Mouse (Mus musculus) neural tube, embryonic 14.5 days (tissue): ENCODE measurements around the gene Ciz1. TPM values are rescaled to one million over a fixed set of nuclear protein-coding genes. Genes with fewer than 3 reads are reported as not detected.

Experiments used
- ATAC-seq: fragments of 200-750 bp; cut with Nextera tagmentation; 2 replicates; pipeline ENCODE4 v1.8.0; 2017; ENCODE audit warnings: low read depth, mild to moderate bottlenecking, moderate TSS enrichment, moderate library complexity
- H3K27ac ChIP-seq: fragments of 300-500 bp; sonication (generic); 2 replicates; pipeline ENCODE4 v1.5.1; 2014; ENCODE audit warnings: low read depth, mild to moderate bottlenecking, control low read depth, low read length, moderate library complexity, mixed read lengths
- H3K27me3 ChIP-seq: fragments of 300-500 bp; sonication (generic); 2 replicates; pipeline ENCODE4 v1.6.1; 2014; ENCODE audit warnings: low read length; ENCODE audit not compliant: control insufficient read depth, insufficient read depth
- H3K36me3 ChIP-seq: fragments of 300-500 bp; sonication (generic); 2 replicates; pipeline ENCODE4 v1.6.1; 2014; ENCODE audit warnings: low read length, mixed read lengths; ENCODE audit not compliant: control insufficient read depth, insufficient read depth
- H3K4me1 ChIP-seq: fragments of 300-500 bp; sonication (generic); 2 replicates; pipeline ENCODE4 v1.6.1; 2014; ENCODE audit warnings: low read length; ENCODE audit not compliant: control insufficient read depth, insufficient read depth
- H3K4me2 ChIP-seq: fragments of 300-500 bp; sonication (generic); 2 replicates; pipeline ENCODE4 v1.6.1; 2014; ENCODE audit warnings: mild to moderate bottlenecking, low read depth, low read length, control low read depth
- H3K4me3 ChIP-seq: fragments of 300-500 bp; sonication (generic); 2 replicates; pipeline ENCODE4 v1.5.1; 2014; ENCODE audit warnings: low read depth, low read length, control low read depth, mixed read lengths
- H3K9ac ChIP-seq: fragments of 300-500 bp; sonication (generic); replicated peaks from 2 replicates; pipeline ENCODE4 v1.6.1; 2014; ENCODE audit warnings: low read depth, mild to moderate bottlenecking, control low read depth, low read length, mixed read lengths
- H3K9me3 ChIP-seq: fragments of 300-500 bp; sonication (generic); 2 replicates; pipeline ENCODE4 v1.6.1; 2016; ENCODE audit warnings: low read length; ENCODE audit not compliant: control insufficient read depth
- WGBS: fragments of 180-500 bp; shearing (Covaris S2); extraction: QIAGEN DNeasy Blood & Tissue Kit; methylation state at CpG from one replicate; pipeline ENCODE4 v1.1.7; 2014; 5-methylcytosine and 5-hydroxymethylcytosine counted together
- polyA plus RNA-seq: library from polyadenylated mRNA; unstranded; fragments of >200 nt; fragmentation: Nextera tagmentation; extraction: Ambion mirVana; gene quantifications from 2 replicates; pipeline ENCODE4 v1.2.1, GENCODE M21; 2014

Ciz1 gene
- polyA plus RNA-seq = 47.7 and 48.3 TPM in 2 replicates

GRCm38 (mm10) chr2:32352151-32353006 lies at the start of gene Ciz1:
Ciz1 (plus strand) TSS chr2:32352327.
- WGBS = under 1% methylated on average over 31 of the region's 52 CpGs
- peak; percentile 67 for ATAC-seq

GRCm38 (mm10) chr2:32302952-32303351 lies 49.2 kb upstream of the Ciz1 start:
- H3K36me3 ChIP-seq = peaks cover 77% of the 10 kb centered on the region
- H3K4me3 ChIP-seq = no peak overlapping the region
- H3K4me1 ChIP-seq = no peaks in the 10 kb centered on the region
- H3K9me3 ChIP-seq = no peaks in the 10 kb centered on the region
- no peaks in the 10 kb centered on the region for H3K27me3 ChIP-seq
- no peak overlapping the region for H3K27ac ChIP-seq
- H3K9ac ChIP-seq = no peak overlapping the region
- no peak overlapping the region for H3K4me2 ChIP-seq
- ATAC-seq = no peak
- WGBS = 89% methylated on average over 10 of the region's 10 CpGs

More at GRCm38 (mm10) chr2:32352151-32353006, at the start of gene Ciz1:
- H3K4me1 ChIP-seq = peaks cover 13% of the 10 kb centered on the region
- H3K27me3 ChIP-seq = peaks cover 2% of the 10 kb centered on the region; the same call in 1 of the 2 replicates
- H3K27ac ChIP-seq = peak within 1 kb of the TSS; percentile 94
- peak within 1 kb of the TSS; percentile 76 for H3K4me3 ChIP-seq
- peak within 1 kb of the TSS; percentile 66 for H3K4me2 ChIP-seq
- no peaks in the 10 kb centered on the region for H3K9me3 ChIP-seq
- H3K36me3 ChIP-seq = no peaks in the 10 kb centered on the region
- H3K9ac ChIP-seq = peak within 1 kb of the TSS; percentile 94

- Histone ChIP-seq H3K4me1 (no peaks in the 10 kb centered on the region), H3K9ac (no peak overlapping the region), H3K27ac (no peak overlapping the region), H3K9me3 (no peaks in the 10 kb centered on the region), H3K4me2 (no peak overlapping the region), H3K4me3 (no peak overlapping the region), H3K27me3 (no peaks in the 10 kb centered on the region), H3K36me3 (peaks cover 66% of the 10 kb centered on the region)
- ATAC-seq = no peak
- WGBS = 61% methylated on average over 8 of the region's 8 CpGs
These were observed 47.8 kb upstream of the Ciz1 start for GRCm38 (mm10) chr2:32304145-32304832.

GRCm38 (mm10) chr2:32305668-32306067 lies 46.5 kb upstream of the Ciz1 start:
- 98% methylated on average over 5 of the region's 5 CpGs for WGBS
- Histone ChIP-seq H3K9me3 (no peaks in the 10 kb centered on the region), H3K4me3 (no peak overlapping the region), H3K27ac (no peak overlapping the region), H3K4me2 (no peak overlapping the region), H3K4me1 (no peaks in the 10 kb centered on the region), H3K9ac (no peak overlapping the region), H3K27me3 (no peaks in the 10 kb centered on the region), H3K36me3 (peaks cover 63% of the 10 kb centered on the region)
- ATAC-seq = no peak

GRCm38 (mm10) chr2:32306176-32306575 lies 46.0 kb upstream of the Ciz1 start:
- Histone ChIP-seq H3K4me1 (no peaks in the 10 kb centered on the region), H3K9ac (no peak overlapping the region), H3K36me3 (peaks cover 61% of the 10 kb centered on the region), H3K27me3 (no peaks in the 10 kb centered on the region), H3K27ac (no peak overlapping the region), H3K4me3 (no peak overlapping the region), H3K4me2 (no peak overlapping the region), H3K9me3 (no peaks in the 10 kb centered on the region)
- 83% methylated on average over 9 of the region's 9 CpGs for WGBS
- no peak for ATAC-seq

- 86% methylated on average over 6 of the region's 6 CpGs for WGBS
- H3K9me3 ChIP-seq = no peaks in the 10 kb centered on the region
- no peak for ATAC-seq
- H3K36me3 ChIP-seq = peaks cover 53% of the 10 kb centered on the region
- H3K4me2 ChIP-seq = no peak overlapping the region
- H3K27me3 ChIP-seq = peaks cover 5% of the 10 kb centered on the region; the same call in 1 of the 2 replicates
- no peak overlapping the region for H3K9ac ChIP-seq
- no peak overlapping the region for H3K4me3 ChIP-seq
- H3K4me1 ChIP-seq = peaks cover 11% of the 10 kb centered on the region
- H3K27ac ChIP-seq = no peak overlapping the region
These were observed 44.8 kb upstream of the Ciz1 start for GRCm38 (mm10) chr2:32307247-32307798.

- Histone ChIP-seq H3K9me3 (no peaks in the 10 kb centered on the region), H3K4me2 (no peak overlapping the region), H3K27ac (no peak overlapping the region), H3K4me3 (no peak overlapping the region), H3K27me3 (peaks cover 5% of the 10 kb centered on the region; the same call in 1 of the 2 replicates), H3K36me3 (peaks cover 47% of the 10 kb centered on the region), H3K4me1 (peaks cover 12% of the 10 kb centered on the region), H3K9ac (no peak overlapping the region)
- 51% methylated on average over 8 of the region's 8 CpGs for WGBS
- ATAC-seq = peak; percentile 12; the same call in 1 of the 2 replicates
These were observed 44.0 kb upstream of the Ciz1 start for GRCm38 (mm10) chr2:32307941-32308760.

- 91% methylated on average over 16 of the region's 16 CpGs for WGBS
- H3K36me3 ChIP-seq = peaks cover 39% of the 10 kb centered on the region
These were observed 43.1 kb upstream of the Ciz1 start for GRCm38 (mm10) chr2:32308870-32309568.

More at GRCm38 (mm10) chr2:32308870-32309568, 43.1 kb upstream of the Ciz1 start:
- Histone ChIP-seq H3K9me3 (no peaks in the 10 kb centered on the region), H3K27me3 (peaks cover 5% of the 10 kb centered on the region; the same call in 1 of the 2 replicates), H3K4me3 (no peak overlapping the region), H3K9ac (no peak overlapping the region), H3K4me2 (no peak overlapping the region), H3K4me1 (peaks cover 12% of the 10 kb centered on the region), H3K27ac (no peak overlapping the region)
- no peak for ATAC-seq
